Mouse (Mus musculus): ENCODE data around the gene Timp2. TPM values are rescaled to one million over a fixed set of nuclear protein-coding genes. Genes with fewer than 3 reads are reported as not detected.

The Timp2 gene
- polyA plus RNA-seq, 1 experiment from 2014 or later: 170 TPM

Other genes starting within 250 kb of the Timp2 start
- 0.17 and 0.21 TPM in 2 replicates for gene Dnah17, start 225.1 kb downstream of the Timp2 start, polyA plus RNA-seq (2015; fragmentation: Nextera tagmentation; extraction: Ambion mirVana)
- 19.5 and 20.4 TPM in 2 replicates for gene Cyth1, start 107.1 kb downstream of the Timp2 start, polyA plus RNA-seq (2015; fragmentation: Nextera tagmentation; extraction: Ambion mirVana)
- gene Usp36, start 65.5 kb downstream of the Timp2 start, polyA plus RNA-seq (2015; fragmentation: Nextera tagmentation; extraction: Ambion mirVana): 23.2 and 25.4 TPM in 2 replicates
- gene Cep295nl, start 13.2 kb downstream of the Timp2 start, polyA plus RNA-seq (2015; fragmentation: Nextera tagmentation; extraction: Ambion mirVana): 0.59 and 0.64 TPM in 2 replicates
- 15.6 and 19.8 TPM in 2 replicates for gene Lgals3bp, start 46.4 kb upstream of the Timp2 start, polyA plus RNA-seq (2015; fragmentation: Nextera tagmentation; extraction: Ambion mirVana)
- 34.2 and 38.0 TPM in 2 replicates for gene Cant1, start 63.3 kb upstream of the Timp2 start, polyA plus RNA-seq (2015; fragmentation: Nextera tagmentation; extraction: Ambion mirVana)
- gene C1qtnf1, start 72.5 kb upstream of the Timp2 start, polyA plus RNA-seq (2015; fragmentation: Nextera tagmentation; extraction: Ambion mirVana): 19.0 and 23.0 TPM in 2 replicates
- gene Engase, start 121.1 kb upstream of the Timp2 start, polyA plus RNA-seq (2015; fragmentation: Nextera tagmentation; extraction: Ambion mirVana): 8.6 and 8.7 TPM in 2 replicates

Measured in embryonic facial prominence, embryonic 15.5 days (tissue).